Comparison of ENCODE assay signal across 10 mouse cellular contexts in the genomic region with DNA sequence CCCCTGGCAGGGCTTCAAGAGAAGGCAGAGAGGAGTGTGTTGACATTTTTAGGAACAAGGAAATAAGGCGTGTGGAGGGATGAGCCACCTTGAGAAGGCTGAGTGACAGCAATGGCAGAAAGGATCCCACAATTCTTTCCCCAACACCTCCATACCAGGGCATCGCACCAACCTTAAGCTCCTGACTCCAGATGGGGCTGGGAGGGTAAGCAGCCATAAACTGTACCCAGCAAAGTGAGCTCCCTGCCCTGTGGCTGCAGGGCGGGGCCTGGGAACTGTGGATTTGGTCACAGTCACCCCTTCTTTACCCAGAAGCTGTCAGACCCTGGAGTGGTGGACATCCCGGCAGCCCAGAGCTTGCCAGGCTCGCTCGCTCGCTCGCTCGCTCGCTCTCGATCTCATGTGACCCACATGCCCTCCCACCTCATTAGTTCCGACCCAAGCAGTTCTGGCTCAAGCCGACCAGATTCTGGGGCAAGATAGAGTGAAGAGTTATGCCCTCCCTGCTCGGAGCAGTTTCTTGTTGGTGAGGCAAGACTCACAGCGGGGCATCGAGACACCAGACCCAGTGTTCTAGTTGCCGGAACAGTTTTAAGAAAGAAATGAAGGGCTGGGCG. TPM values are rescaled to one million over a fixed set of nuclear protein-coding genes. Genes with fewer than 3 reads are reported as not detected.
DNase-seq lines count a peak whose midpoint lies in the region; ATAC-seq and TF ChIP-seq lines count a peak whose summit lies in the region.
"Had no signal": no experiment of that assay in that cellular context is flagged by ENCODE, and none has a peak within 500 bp of the region (broad histone marks: within the 10 kb centered on the region; RNA-seq: fewer than 3 reads in every experiment).

No protein-coding gene starts in this region.

- no peak for TF ChIP-seq POLR2A in kidney, adult 2 months (IDR thresholded peaks at IDR 0.05; ENCODE audit: low read depth, low read length)
- TF ChIP-seq POLR2A in olfactory bulb, adult 2 months (IDR thresholded peaks at IDR 0.05; ENCODE audit: insufficient read depth, low read depth, low read length), result no peak

- DNase-seq in gastrocnemius, adult 2 months, result no peak
- no peak for DNase-seq in gastrocnemius, adult 18-20 months (ENCODE audit: low spot score)
- peak; percentile 67 for DNase-seq in kidney, adult 2 months
- no peak for DNase-seq in gastrocnemius, postnatal 10 days
- DNase-seq: cerebellum, adult 2 months had no signal

- intact Hi-C loops in gastrocnemius, adult 2 months (cut with DNase I), result no loop called here

- H3K27ac ChIP-seq in gastrocnemius, adult 2 months, result peak overlapping the region; percentile 2; the same call in 1 of the 2 replicates
- peak overlapping the region; percentile 54 for H3K27ac ChIP-seq in kidney, adult 2 months (ENCODE audit: insufficient read depth, low read depth, low read length)
- no peak overlapping the region; the same call in 1 of the 2 replicates for H3K27ac ChIP-seq in olfactory bulb, adult 2 months (ENCODE audit: insufficient read depth, low read depth, low read length)

- TF ChIP-seq CTCF in gastrocnemius, adult 2 months (IDR thresholded peaks at IDR 0.05), result no peak
- no peak for TF ChIP-seq CTCF in kidney, adult 2 months (conservative IDR thresholded peaks at IDR 0.05; ENCODE audit: insufficient read depth, insufficient read length, low read depth, low read length)
- TF ChIP-seq CTCF in olfactory bulb, adult 2 months (IDR thresholded peaks at IDR 0.05; ENCODE audit: insufficient read depth, low read depth, low read length), result no peak

- H3K36me3 ChIP-seq in megakaryocyte, embryonic 14.5 days (replicated peaks; ENCODE audit: low read length), result no peaks in the 10 kb centered on the region
- no peaks in the 10 kb centered on the region for H3K36me3 ChIP-seq in kidney, adult 2 months (ENCODE audit: control insufficient read depth, insufficient read depth, low read length)
- H3K36me3 ChIP-seq: heart, embryonic 12.5 days had no signal

- ATAC-seq in megakaryocyte, adult 5-6 weeks (ENCODE audit: poor library complexity, severe bottlenecking), result no peak
- ATAC-seq in erythroid progenitor cell, adult 5-6 weeks (replicated peaks; ENCODE audit: low FRiP score, poor library complexity, severe bottlenecking), result no peak

- H3K4me3 ChIP-seq in gastrocnemius, adult 2 months, result no peak overlapping the region
- peak overlapping the region; percentile 87 for H3K4me3 ChIP-seq in megakaryocyte, embryonic 14.5 days (replicated peaks)
- peak overlapping the region; percentile 17; the same call in 1 of the 2 replicates for H3K4me3 ChIP-seq in kidney, adult 2 months (ENCODE audit: insufficient read depth, low read depth, low read length)
- H3K4me3 ChIP-seq in olfactory bulb, adult 2 months (ENCODE audit: insufficient read depth, low read depth, low read length), result 0 out of 2 replicates have a peak overlapping the region, but pooled peaks have one; percentile 3
- H3K4me3 ChIP-seq: heart, embryonic 12.5 days had no signal

- peaks cover 91% of the 10 kb centered on the region for H3K4me1 ChIP-seq in megakaryocyte, embryonic 14.5 days
- H3K4me1 ChIP-seq in kidney, adult 2 months (ENCODE audit: control insufficient read depth, insufficient read depth, low read length), result peaks cover 12% of the 10 kb centered on the region
- H3K4me1 ChIP-seq in olfactory bulb, adult 2 months (ENCODE audit: control insufficient read depth, insufficient read depth, low read length), result peaks cover 34% of the 10 kb centered on the region

- WGBS in kidney, adult 2 months, result 52% methylated on average over 18 of the region's 18 CpGs
- 63% methylated on average over 18 of the region's 18 CpGs for WGBS in olfactory bulb, adult 2 months

- H3K9me3 ChIP-seq in megakaryocyte, embryonic 14.5 days, result no peaks in the 10 kb centered on the region
- H3K9me3 ChIP-seq: heart, embryonic 12.5 days had no signal

- no peaks in the 10 kb centered on the region for H3K27me3 ChIP-seq in megakaryocyte, embryonic 14.5 days (replicated peaks)
- H3K27me3 ChIP-seq in kidney, adult 2 months (replicated peaks; ENCODE audit: control insufficient read depth, insufficient read depth, low read length), result no peaks in the 10 kb centered on the region
- H3K27me3 ChIP-seq: heart, embryonic 12.5 days had no signal

RNA-seq across cellular contexts. Expression of a gene that starts 4.3 kb away (rescaled TPM):
- total RNA-seq in gastrocnemius, adult 2 months (2021), result 10 to 100 TPM; 50.9 to 66.3 TPM
- total RNA-seq in gastrocnemius, adult 18-20 months (2021), result 10 to 100 TPM; 53.2 to 68.6 TPM
- polyA plus RNA-seq in megakaryocyte, embryonic 14.5 days (2012; ENCODE audit: insufficient read depth, low replicate concordance), result 7.1 and 9.2 TPM in 2 replicates
- total RNA-seq in megakaryocyte, adult 5-6 weeks (2015), result 22.8 and 25.3 TPM in 2 replicates
- total RNA-seq in megakaryocyte, adult 5-6 weeks (2017), result 72.2 and 83.3 TPM in 2 replicates
- 42.0 and 56.2 TPM in 2 replicates for polyA plus RNA-seq in kidney, adult 2 months (2012; rRNA removed)
- not detected in 2 replicates for polyA plus RNA-seq in olfactory bulb, adult 2 months (2012; ENCODE audit: insufficient read depth, insufficient read length, low replicate concordance, missing spikeins)
- total RNA-seq in gastrocnemius, postnatal 10 days (2021), result 10 to 100 TPM; 50.3 to 53.7 TPM
- total RNA-seq in erythroid progenitor cell, adult 5-6 weeks (2015; ENCODE audit: low replicate concordance), result not detected in 2 replicates
- 0.64 and 1.4 TPM in 2 replicates for total RNA-seq in erythroid progenitor cell, adult 5-6 weeks (2017; ENCODE audit: low replicate concordance)

RNA-seq across cellular contexts. Expression of a gene that starts 38.8 kb away (rescaled TPM):
- 1 to 10 TPM; 5.9 to 8.8 TPM for total RNA-seq in gastrocnemius, adult 2 months (2021)
- 1 to 10 TPM; 7.2 to 8.9 TPM for total RNA-seq in gastrocnemius, adult 18-20 months (2021)
- polyA plus RNA-seq in megakaryocyte, embryonic 14.5 days (2012; ENCODE audit: insufficient read depth, low replicate concordance), result 177 and 233 TPM in 2 replicates
- total RNA-seq in megakaryocyte, adult 5-6 weeks (2015), result 30.3 and 37.4 TPM in 2 replicates
- 50.8 and 57.3 TPM in 2 replicates for total RNA-seq in megakaryocyte, adult 5-6 weeks (2017)
- polyA plus RNA-seq in kidney, adult 2 months (2012; rRNA removed), result 18.7 and 20.9 TPM in 2 replicates
- not detected in 2 replicates for polyA plus RNA-seq in olfactory bulb, adult 2 months (2012; ENCODE audit: insufficient read depth, insufficient read length, low replicate concordance, missing spikeins)
- total RNA-seq in gastrocnemius, postnatal 10 days (2021), result 10 to 100 TPM; 23.4 to 30.2 TPM
- 22.6 and 25.6 TPM in 2 replicates for total RNA-seq in erythroid progenitor cell, adult 5-6 weeks (2015; ENCODE audit: low replicate concordance)
- total RNA-seq in erythroid progenitor cell, adult 5-6 weeks (2017; ENCODE audit: low replicate concordance), result 22.3 and 26.0 TPM in 2 replicates

Comparison
In these comparisons a context has a peak if more than half of its experiments do, and no peak if none do; other contexts are left out.
1. RNA of a gene that starts 4.3 kb away (total RNA-seq): 22.8 to 83.3 TPM in megakaryocyte, adult 5-6 weeks, 53.2 to 68.6 TPM in gastrocnemius, adult 18-20 months, 50.9 to 66.3 TPM in gastrocnemius, adult 2 months and 50.3 to 53.7 TPM in gastrocnemius, postnatal 10 days; 0.64 to 1.4 TPM in erythroid progenitor cell, adult 5-6 weeks; every median in the first group is over 10 times any median in the second.